Mouse (Mus musculus) retina, embryonic 14.5 days (tissue): ENCODE data around the gene Hist1h4d.
"Not testable (repeated sequence)": the region's sequence is repeated elsewhere in the genome, so short reads cannot be mapped to it uniquely, and the experiment has no call there.

Source experiments
- DNase-seq: peaks from one replicate; pipeline ENCODE4 v3.0.0-alpha.2; 2015; ENCODE audit warnings: low spot score

Hist1h4d gene

GRCm38 (mm10) chr13:23551146-23551834 lies 30.1 kb upstream of the Hist1h4d start, which contains the start of gene Hist1h4f:
Gene Hist1h4f (minus strand): TSS chr13:23551648.
- DNase-seq, result peak; percentile 96

GRCm38 (mm10) chr13:23551931-23552914 lies 29.2 kb upstream of the Hist1h4d start:
- DNase-seq, result no peak

GRCm38 (mm10) chr13:23552962-23553361 lies 28.4 kb upstream of the Hist1h4d start, which contains the start of gene Hist1h1d:
Gene Hist1h1d (plus strand): TSS chr13:23553262.
- DNase-seq, result no peak

GRCm38 (mm10) chr13:23554393-23554792 lies 27.0 kb upstream of the Hist1h4d start:
- no peak for DNase-seq

- peak; percentile 88 for DNase-seq
These were observed 26.2 kb upstream of the Hist1h4d start for GRCm38 (mm10) chr13:23554925-23555838.

GRCm38 (mm10) chr13:23555839-23556416 lies 25.5 kb upstream of the Hist1h4d start:
- DNase-seq, result peak; percentile 92

- no peak for DNase-seq
These were observed 24.5 kb upstream of the Hist1h4d start for GRCm38 (mm10) chr13:23556906-23557305.

GRCm38 (mm10) chr13:23560699-23561098 lies 20.7 kb upstream of the Hist1h4d start:
- DNase-seq, result not testable (repeated sequence)

- DNase-seq, result not testable (repeated sequence)
These were observed 19.9 kb upstream of the Hist1h4d start for GRCm38 (mm10) chr13:23561531-23561882.

- peak; percentile 99 for DNase-seq
These were observed 19.3 kb upstream of the Hist1h4d start, which contains the start of gene Hist1h3e for GRCm38 (mm10) chr13:23561883-23562659. Gene Hist1h3e (minus strand): TSS chr13:23562369.

GRCm38 (mm10) chr13:23562699-23563462 lies 18.5 kb upstream of the Hist1h4d start:
- peak; percentile 84 for DNase-seq

- no peak for DNase-seq
These were observed 16.9 kb upstream of the Hist1h4d start for GRCm38 (mm10) chr13:23564482-23564881.

- DNase-seq, result peak; percentile 42
These were observed 11.0 kb upstream of the Hist1h4d start for GRCm38 (mm10) chr13:23570261-23571021.

GRCm38 (mm10) chr13:23571022-23571503 lies 10.3 kb upstream of the Hist1h4d start, which contains the start of the genes Hist1h2ae and Hist1h2bg:
Gene Hist1h2ae (minus strand): TSS chr13:23571220.
Gene Hist1h2bg (plus strand): TSS chr13:23571396.
- peak; percentile 95 for DNase-seq

- DNase-seq, result peak; percentile 60
These were observed 9.7 kb upstream of the Hist1h4d start for GRCm38 (mm10) chr13:23571504-23572217.

GRCm38 (mm10) chr13:23572218-23573033 lies 9.0 kb upstream of the Hist1h4d start:
- peak; percentile 24 for DNase-seq
